Mouse (Mus musculus) cerebellum, adult 2 months (tissue): ENCODE measurements around the gene Kalrn.

Experiments used
- CTCF ChIP-seq: fragments of 200-500 bp; IDR thresholded peaks from 2 replicates; pipeline ENCODE4 v1.5.1; 2011; ENCODE audit warnings: low read depth, mild to moderate bottlenecking, control low read depth, low read length, moderate library complexity, borderline replicate concordance; ENCODE audit not compliant: insufficient read depth
- POLR2A ChIP-seq: fragments of 200-500 bp; IDR thresholded peaks from 2 replicates; pipeline ENCODE4 v1.6.1; 2011; ENCODE audit warnings: low read length, control low read depth, borderline replicate concordance; ENCODE audit not compliant: insufficient read depth

DNA sequence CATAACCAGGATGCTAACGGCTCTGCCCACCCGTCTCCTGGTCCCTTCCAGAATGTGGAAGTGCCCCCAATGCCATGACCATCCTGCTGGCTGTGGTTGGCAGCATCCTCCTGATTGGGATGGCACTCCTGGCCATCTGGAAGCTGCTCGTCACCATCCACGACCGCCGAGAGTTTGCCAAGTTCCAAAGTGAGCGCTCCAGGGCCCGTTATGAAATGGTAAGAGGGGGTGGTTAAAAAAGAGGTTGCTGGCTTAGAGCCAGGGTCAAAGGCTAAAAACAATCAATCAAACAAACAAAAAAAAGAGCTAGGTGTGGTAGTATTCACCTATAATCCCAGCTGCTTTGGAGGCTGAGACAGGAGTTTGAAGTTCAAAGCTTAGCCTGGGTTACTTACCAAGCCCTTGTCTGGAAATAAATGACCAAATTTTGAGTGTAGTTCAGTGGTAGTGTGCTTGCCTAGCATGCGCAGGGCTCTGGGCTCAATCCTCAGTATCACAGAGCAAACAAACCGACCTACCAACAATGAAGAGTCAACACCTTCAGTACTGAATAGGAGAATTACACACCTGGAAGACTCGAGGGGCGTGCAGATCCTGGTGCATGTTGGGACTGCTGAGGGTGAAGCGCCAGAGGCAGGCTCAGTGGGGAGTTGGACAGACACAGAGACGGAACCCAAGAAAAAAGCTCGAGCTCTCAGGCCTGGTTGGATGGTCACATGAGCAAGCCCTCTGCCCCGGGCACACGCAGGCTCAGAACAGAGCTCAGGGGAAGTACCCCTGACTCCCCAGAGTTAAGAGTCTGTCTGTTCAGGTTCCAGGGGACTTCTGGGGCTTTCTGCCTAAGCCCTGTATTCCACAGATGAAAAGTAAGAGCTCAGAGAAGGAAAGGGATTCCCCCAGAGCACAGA, 625.4 kb downstream of the Kalrn start:
- TF ChIP-seq POLR2A = no peak
- no peak for TF ChIP-seq CTCF
